Mouse (Mus musculus): ENCODE results near the gene Rora. TPM values are rescaled to one million over a fixed set of nuclear protein-coding genes. Genes with fewer than 3 reads are reported as not detected.
A peak's percentile ranks its signal among the peaks of the same experiment; 100 is the strongest.

Rora gene
- total RNA-seq, 2 experiments from 2014 or later = 68.0 to 81.9 TPM

GRCm38 (mm10) chr9:68798221-68798620 is 144.6 kb downstream of the Rora start:
- no peak for DNase-seq (ENCODE audit: low spot score in 2 of 2)
- intact Hi-C loops (cut with DNase I) = no loop called here

- intact Hi-C loops (cut with DNase I) = no loop called here
Measured at GRCm38 (mm10) chr9:68799065-68799464, 145.5 kb downstream of the Rora start.

GRCm38 (mm10) chr9:68804229-68804628 is 150.6 kb downstream of the Rora start:
- no peak for DNase-seq (ENCODE audit: low spot score in 2 of 2)

More at GRCm38 (mm10) chr9:68799065-68799464, 145.5 kb downstream of the Rora start:
- DNase-seq (ENCODE audit: low spot score in 2 of 2) = peak; percentile 61 to 87

GRCm38 (mm10) chr9:68805776-68806175 is 152.2 kb downstream of the Rora start:
- no peak for DNase-seq (ENCODE audit: low spot score in 2 of 2)
- intact Hi-C loops (cut with DNase I) = loop anchor here (5.0 kb wide), 1 partner anchor 788 kb away; no protein-coding TSS in a partner anchor

More at GRCm38 (mm10) chr9:68804229-68804628, 150.6 kb downstream of the Rora start:
- intact Hi-C loops (cut with DNase I) = no loop called here

- DNase-seq (ENCODE audit: low spot score in 2 of 2) = no peak
- intact Hi-C loops (cut with DNase I) = loop anchor here (5.0 kb wide), 1 partner anchor 790 kb away; no protein-coding TSS in a partner anchor
Measured at GRCm38 (mm10) chr9:68807735-68808134, 154.1 kb downstream of the Rora start.

GRCm38 (mm10) chr9:68809536-68809935 is 155.9 kb downstream of the Rora start:
- DNase-seq (ENCODE audit: low spot score in 2 of 2) = no peak
- intact Hi-C loops (cut with DNase I) = loop anchor here (5.0 kb wide), 1 partner anchor 792 kb away; no protein-coding TSS in a partner anchor

GRCm38 (mm10) chr9:68814723-68815122 is 161.1 kb downstream of the Rora start:
- no peak for DNase-seq (ENCODE audit: low spot score in 2 of 2)
- intact Hi-C loops (cut with DNase I) = no loop called here

GRCm38 (mm10) chr9:68815877-68816276 is 162.3 kb downstream of the Rora start:
- intact Hi-C loops (cut with DNase I) = no loop called here
- no peak for DNase-seq (ENCODE audit: low spot score in 2 of 2)

GRCm38 (mm10) chr9:68820036-68820435 is 166.4 kb downstream of the Rora start:
- intact Hi-C loops (cut with DNase I) = no loop called here
- DNase-seq (ENCODE audit: low spot score in 2 of 2) = no peak

- intact Hi-C loops (cut with DNase I) = no loop called here
- DNase-seq (ENCODE audit: low spot score in 2 of 2) = peak; percentile 10 to 59
Measured at GRCm38 (mm10) chr9:68820478-68820877, 166.9 kb downstream of the Rora start.

GRCm38 (mm10) chr9:68821388-68821787 is 167.8 kb downstream of the Rora start:
- intact Hi-C loops (cut with DNase I) = no loop called here
- DNase-seq (ENCODE audit: low spot score in 2 of 2) = no peak

GRCm38 (mm10) chr9:68823292-68823691 is 169.7 kb downstream of the Rora start:
- no peak for DNase-seq (ENCODE audit: low spot score in 2 of 2)
- intact Hi-C loops (cut with DNase I) = no loop called here

GRCm38 (mm10) chr9:68825107-68825506 is 171.5 kb downstream of the Rora start:
- intact Hi-C loops (cut with DNase I) = loop anchor here (5.0 kb wide), 1 partner anchor 472 kb away; no protein-coding TSS in a partner anchor
- DNase-seq (ENCODE audit: low spot score in 2 of 2) = no peak

- no peak for DNase-seq (ENCODE audit: low spot score in 2 of 2)
- intact Hi-C loops (cut with DNase I) = loop anchor here (5.0 kb wide), 1 partner anchor 471 kb away; no protein-coding TSS in a partner anchor
Measured at GRCm38 (mm10) chr9:68825841-68826240, 172.3 kb downstream of the Rora start.

- intact Hi-C loops (cut with DNase I) = loop anchor here (5.0 kb wide), 1 partner anchor 470 kb away; no protein-coding TSS in a partner anchor
Measured at GRCm38 (mm10) chr9:68827441-68827840, 173.9 kb downstream of the Rora start.

GRCm38 (mm10) chr9:68829903-68830302 is 176.3 kb downstream of the Rora start:
- intact Hi-C loops (cut with DNase I) = loop anchor here (5.0 kb wide), 1 partner anchor 467 kb away; no protein-coding TSS in a partner anchor
- DNase-seq (ENCODE audit: low spot score in 2 of 2) = peak; percentile 23 to 43

More at GRCm38 (mm10) chr9:68827441-68827840, 173.9 kb downstream of the Rora start:
- peak in 1 of 2 experiments; percentile 15 for DNase-seq (ENCODE audit: low spot score in 2 of 2)

- DNase-seq (ENCODE audit: low spot score in 2 of 2) = no peak
- intact Hi-C loops (cut with DNase I) = no loop called here
Measured at GRCm38 (mm10) chr9:68833323-68833722, 179.7 kb downstream of the Rora start.

- intact Hi-C loops (cut with DNase I) = no loop called here
- no peak for DNase-seq (ENCODE audit: low spot score in 2 of 2)
Measured at GRCm38 (mm10) chr9:68835037-68835649, 181.6 kb downstream of the Rora start.

- peak in 1 of 2 experiments; percentile 33 for DNase-seq (ENCODE audit: low spot score in 2 of 2)
- intact Hi-C loops (cut with DNase I) = no loop called here
Measured at GRCm38 (mm10) chr9:68842134-68842892, 188.7 kb downstream of the Rora start.

GRCm38 (mm10) chr9:68845556-68845955 is 192.0 kb downstream of the Rora start:
- intact Hi-C loops (cut with DNase I) = no loop called here
- no peak for DNase-seq (ENCODE audit: low spot score in 2 of 2)

All from left cerebral cortex, postnatal 25 days (tissue).